Mouse (Mus musculus) brown adipose tissue, adult 24 weeks (tissue): ENCODE measurements at regions not wholly inside any gene's neighbourhood (a gene's known extent, or its start where the extent isn't known, plus 50 kb on each side); places are given as distances from the start of the nearest gene placed in this dataset.

Source experiments
- H3K27ac ChIP-seq: fragments of 200-500 bp; replicated peaks from 2 replicates; pipeline ENCODE4 v1.5.1; 2012; ENCODE audit warnings: low read depth, mild to moderate bottlenecking, low read length
- H3K4me1 ChIP-seq: fragments of 200-500 bp; 2 replicates; pipeline ENCODE4 v1.6.1; 2012; ENCODE audit warnings: low read length, mixed read lengths; ENCODE audit not compliant: control insufficient read depth, insufficient read depth, insufficient read length
- H3K4me3 ChIP-seq: fragments of 200-500 bp; 2 replicates; pipeline ENCODE4 v1.5.1; 2012; ENCODE audit warnings: low read depth, mild to moderate bottlenecking, low read length, moderate library complexity; ENCODE audit not compliant: insufficient read depth

- Histone ChIP-seq H3K4me3 (no peak overlapping the region), H3K27ac (no peak overlapping the region), H3K4me1 (no peaks in the 10 kb centered on the region)
These were observed 128.2 kb upstream of the Hmga2 start for GRCm38 (mm10) chr10:120604506-120604905.

GRCm38 (mm10) chr10:120603167-120603566, 126.9 kb upstream of the Hmga2 start:
- Histone ChIP-seq H3K4me3 (no peak overlapping the region), H3K4me1 (no peaks in the 10 kb centered on the region), H3K27ac (no peak overlapping the region)

DNA sequence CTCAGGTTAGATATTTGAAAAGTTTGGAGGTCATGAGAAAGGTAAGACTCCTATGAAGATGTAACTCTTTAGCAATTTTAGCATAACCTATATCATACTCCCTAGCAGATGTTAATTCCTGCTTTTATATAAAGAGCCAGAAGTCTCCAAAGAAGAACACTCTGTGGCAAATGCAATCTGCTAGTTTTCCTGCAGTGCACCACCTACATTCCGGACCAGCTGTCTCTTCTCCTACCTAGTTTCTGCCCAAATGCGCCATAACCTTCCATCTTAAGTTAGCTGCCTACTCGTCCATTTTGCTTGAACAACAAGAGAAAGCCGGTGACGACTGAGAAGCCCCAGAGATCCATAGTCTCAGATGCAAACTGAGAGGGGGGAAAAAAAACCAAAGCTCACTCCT, 124.5 kb upstream of the Hmga2 start:
- Histone ChIP-seq H3K4me1 (no peaks in the 10 kb centered on the region), H3K27ac (no peak overlapping the region), H3K4me3 (no peak overlapping the region)

DNA sequence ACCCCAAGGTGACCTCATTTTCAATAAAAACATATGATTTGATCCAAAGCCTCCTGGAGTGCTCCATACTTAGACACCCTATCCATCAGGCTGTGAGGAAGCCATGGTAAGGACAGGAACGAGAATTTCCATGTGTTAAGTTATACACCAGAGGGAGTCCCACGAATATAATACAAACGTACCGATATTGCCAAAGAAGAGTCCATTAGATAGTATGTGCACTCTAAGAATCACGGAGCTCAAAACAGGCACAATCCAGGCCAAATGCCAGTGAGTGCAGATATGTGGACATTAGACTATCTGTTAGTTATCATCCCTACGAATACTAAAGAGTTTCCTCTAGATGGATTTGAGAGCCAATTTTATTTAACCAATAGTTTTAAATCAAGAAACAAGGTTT, 123.3 kb upstream of the Hmga2 start:
- Histone ChIP-seq H3K27ac (no peak overlapping the region), H3K4me3 (no peak overlapping the region), H3K4me1 (no peaks in the 10 kb centered on the region)

DNA sequence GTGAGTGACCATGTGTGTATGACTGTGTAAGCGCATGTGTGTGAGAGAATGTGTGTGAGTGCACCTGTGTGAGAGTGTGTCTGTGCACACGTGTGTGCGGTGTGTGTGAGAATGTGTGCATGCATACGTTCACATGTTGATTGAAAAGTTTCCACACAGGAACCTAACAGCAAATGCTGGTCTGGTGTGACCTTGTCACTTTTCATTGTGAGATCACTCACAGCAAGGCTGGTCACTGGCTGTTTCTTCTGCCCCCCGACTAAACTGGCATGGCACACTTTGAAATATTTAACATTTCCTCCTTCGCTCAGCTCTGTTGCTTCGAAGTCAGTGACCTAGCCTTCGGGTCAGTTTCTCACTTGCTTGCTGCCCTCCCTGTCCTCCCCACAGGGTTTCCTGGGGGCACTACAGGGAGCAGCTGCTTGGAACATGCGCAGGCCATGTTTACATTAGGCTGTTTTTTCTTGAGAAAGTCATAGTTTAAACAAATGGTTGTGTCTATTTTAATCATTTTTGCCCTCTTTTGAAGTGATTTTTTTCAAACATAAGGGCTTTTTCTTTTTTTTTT, 121.1 kb upstream of the Hmga2 start:
- H3K4me1 ChIP-seq, result no peaks in the 10 kb centered on the region
- no peak overlapping the region for H3K27ac ChIP-seq
- H3K4me3 ChIP-seq, result no peak overlapping the region

DNA sequence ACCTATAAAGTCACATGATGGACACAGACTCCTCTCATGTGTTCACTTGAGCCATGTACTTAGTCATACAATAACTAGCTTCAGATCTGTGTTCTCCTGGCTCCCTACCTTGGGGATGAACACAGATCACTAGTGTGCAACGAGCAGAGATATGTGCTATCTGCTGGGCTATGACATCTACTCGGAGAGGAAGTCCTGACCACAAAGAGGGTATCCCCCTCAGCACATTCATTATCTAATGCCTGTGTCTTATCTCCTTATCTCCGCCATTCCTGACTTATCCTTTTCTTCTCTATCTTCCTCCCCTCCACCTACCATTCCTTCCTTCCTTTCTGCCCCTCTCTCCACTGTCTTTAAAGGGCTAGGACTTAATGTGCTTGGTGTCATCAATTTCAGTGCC, 118.9 kb upstream of the Hmga2 start:
- no peak overlapping the region for H3K27ac ChIP-seq
- no peak overlapping the region for H3K4me3 ChIP-seq
- no peaks in the 10 kb centered on the region for H3K4me1 ChIP-seq

- no peaks in the 10 kb centered on the region for H3K4me1 ChIP-seq
- H3K4me3 ChIP-seq, result no peak overlapping the region
- no peak overlapping the region for H3K27ac ChIP-seq
These were observed 117.6 kb upstream of the Hmga2 start for GRCm38 (mm10) chr10:120593876-120594275.

GRCm38 (mm10) chr10:120589659-120590058, 113.4 kb upstream of the Hmga2 start:
- H3K4me3 ChIP-seq, result no peak overlapping the region
- H3K27ac ChIP-seq, result no peak overlapping the region
- H3K4me1 ChIP-seq, result no peaks in the 10 kb centered on the region

GRCm38 (mm10) chr10:120587854-120588633, 111.8 kb upstream of the Hmga2 start:
- no peaks in the 10 kb centered on the region for H3K4me1 ChIP-seq
- H3K4me3 ChIP-seq, result no peak overlapping the region
- H3K27ac ChIP-seq, result no peak overlapping the region

- Histone ChIP-seq H3K4me1 (no peaks in the 10 kb centered on the region), H3K4me3 (no peak overlapping the region), H3K27ac (no peak overlapping the region)
These were observed 110.9 kb upstream of the Hmga2 start for GRCm38 (mm10) chr10:120587179-120587578.

GRCm38 (mm10) chr10:120582497-120582896, 106.2 kb upstream of the Hmga2 start:
- H3K27ac ChIP-seq, result no peak overlapping the region
- no peak overlapping the region for H3K4me3 ChIP-seq
- no peaks in the 10 kb centered on the region for H3K4me1 ChIP-seq

DNA sequence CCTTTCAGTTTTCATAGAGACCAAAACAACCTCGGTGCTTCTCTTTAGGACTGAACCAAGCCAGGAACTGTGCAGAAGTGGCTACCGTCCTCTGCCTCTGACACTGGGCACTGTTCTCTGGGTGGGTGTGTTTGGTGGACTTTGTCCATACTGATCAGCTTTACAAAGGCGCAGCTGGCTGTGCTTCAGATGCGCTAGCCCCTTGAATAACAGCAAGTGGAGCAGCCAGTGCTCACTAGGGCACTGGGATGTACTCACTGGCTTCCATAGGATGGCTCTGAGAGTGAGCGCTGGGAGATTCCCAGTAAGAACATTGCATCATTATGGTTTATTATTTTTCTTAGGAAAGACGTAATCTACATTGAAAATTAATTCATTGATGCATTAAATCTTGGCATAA, 105.3 kb upstream of the Hmga2 start:
- H3K4me1 ChIP-seq, result no peaks in the 10 kb centered on the region
- H3K27ac ChIP-seq, result no peak overlapping the region
- no peak overlapping the region for H3K4me3 ChIP-seq

GRCm38 (mm10) chr10:120576886-120577285, 100.6 kb upstream of the Hmga2 start:
- H3K27ac ChIP-seq, result no peak overlapping the region
- no peak overlapping the region for H3K4me3 ChIP-seq
- H3K4me1 ChIP-seq, result no peaks in the 10 kb centered on the region

GRCm38 (mm10) chr10:120576148-120576547, 99.9 kb upstream of the Hmga2 start:
- H3K4me3 ChIP-seq, result no peak overlapping the region
- no peaks in the 10 kb centered on the region for H3K4me1 ChIP-seq
- H3K27ac ChIP-seq, result no peak overlapping the region

DNA sequence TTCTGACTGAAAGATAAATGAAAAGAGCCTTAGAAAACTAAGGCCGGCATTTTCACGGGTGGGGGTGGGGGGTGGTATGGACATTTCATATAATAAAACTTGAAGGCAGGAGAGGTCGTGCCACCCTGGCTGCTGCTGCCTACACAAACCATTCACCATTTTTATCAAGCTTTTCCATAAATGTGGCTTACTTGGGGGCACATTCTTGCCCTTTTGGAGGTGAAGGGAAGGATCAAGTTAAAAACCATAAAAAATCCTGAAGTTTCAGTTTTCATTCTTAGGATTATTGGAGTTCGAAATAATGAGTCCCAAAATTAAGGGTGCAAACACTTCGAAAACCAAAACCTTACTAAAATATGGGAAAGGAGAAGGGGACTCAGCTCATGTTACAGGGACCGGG, 95.1 kb upstream of the Hmga2 start:
- H3K4me3 ChIP-seq, result no peak overlapping the region
- no peaks in the 10 kb centered on the region for H3K4me1 ChIP-seq
- H3K27ac ChIP-seq, result no peak overlapping the region

DNA sequence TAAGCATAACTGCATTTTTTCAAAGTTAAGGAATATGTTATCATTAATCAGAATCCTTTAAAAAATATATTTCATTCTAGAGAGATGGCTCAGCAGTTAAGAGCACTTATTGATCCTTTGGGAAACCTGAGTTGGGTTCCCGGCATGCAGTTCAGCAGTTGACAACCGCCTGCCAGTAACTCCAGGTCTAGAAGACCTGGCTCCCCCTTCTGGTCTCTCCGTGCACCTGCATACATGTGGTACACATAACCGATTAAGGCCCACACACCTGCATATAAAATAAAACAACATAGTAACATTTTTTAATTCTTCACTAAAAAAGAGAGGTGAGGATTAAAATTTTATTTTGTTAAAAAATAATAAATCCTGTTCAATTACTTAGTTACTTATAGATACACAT, 89.7 kb upstream of the Hmga2 start:
- H3K27ac ChIP-seq, result no peak overlapping the region
- no peak overlapping the region for H3K4me3 ChIP-seq
- H3K4me1 ChIP-seq, result no peaks in the 10 kb centered on the region
